Mouse (Mus musculus): ENCODE data around the gene Oaz2.
"Not testable (repeated sequence)": the region's sequence is repeated elsewhere in the genome, so short reads cannot be mapped to it uniquely, and the experiment has no call there.

Oaz2 gene

DNA sequence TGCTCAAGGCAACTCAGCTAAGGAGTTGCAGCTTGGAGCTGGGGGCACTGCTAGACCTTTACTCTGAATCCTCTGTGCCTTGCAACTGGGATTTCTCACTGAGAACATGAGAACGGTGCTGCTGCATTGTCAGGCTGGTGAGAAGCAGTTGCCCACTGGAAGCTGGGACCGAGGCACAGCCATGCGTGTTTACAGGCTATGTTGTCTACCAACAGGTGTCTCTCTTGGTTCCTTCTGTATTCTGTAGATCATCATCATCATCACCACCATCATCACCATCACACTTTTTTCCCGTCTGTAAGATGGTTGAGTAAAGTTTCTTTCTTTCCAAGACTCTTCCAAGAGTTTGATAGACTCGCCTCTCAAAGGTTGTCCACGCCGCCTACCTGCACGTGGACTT is at the start of gene Oaz2:
Gene Oaz2 (plus strand): TSS at position 301 of the 400 bp plus-strand sequence.
- no peak for DNase-seq (ENCODE audit: low spot score)

DNA sequence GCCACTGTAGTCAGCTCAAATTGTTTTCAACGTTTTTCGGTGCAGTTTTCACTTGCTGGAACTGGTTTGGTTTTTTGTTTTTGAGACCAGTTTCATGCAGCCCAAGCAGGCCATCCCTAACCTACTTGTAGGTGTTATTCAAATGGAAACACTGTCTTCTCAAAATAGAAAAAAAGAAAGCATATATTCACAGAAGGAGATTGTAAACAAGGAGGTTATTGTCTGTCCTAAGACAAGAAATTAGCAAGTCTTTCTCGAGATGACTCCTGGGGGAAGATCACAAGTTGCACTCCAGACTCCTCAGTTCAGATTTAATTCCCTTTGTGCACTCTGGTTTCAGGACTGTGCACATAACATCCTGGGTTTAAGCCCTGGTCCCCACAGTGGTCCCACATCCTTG is 48.5 kb upstream of the Oaz2 start:
- DNase-seq (ENCODE audit: low spot score), result no peak

DNA sequence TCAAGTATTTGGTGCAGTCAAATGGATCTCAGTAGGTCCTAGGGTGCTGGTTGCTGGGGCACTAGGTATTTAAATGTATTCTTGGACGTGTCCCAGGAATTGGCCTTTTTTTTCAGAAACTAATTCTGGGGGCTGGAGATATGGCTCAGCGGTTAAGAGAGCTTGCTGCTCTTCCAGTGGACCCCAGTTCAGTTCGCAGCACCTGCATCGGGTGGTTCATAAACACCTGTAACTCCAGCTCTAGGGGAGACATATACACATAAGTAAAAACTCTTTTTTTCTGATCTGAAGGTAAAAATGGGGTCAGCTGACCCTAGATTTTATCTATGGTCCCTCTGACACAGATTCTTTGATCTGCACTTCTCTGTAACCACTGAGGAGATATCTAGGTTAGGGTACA is 46.6 kb upstream of the Oaz2 start:
- DNase-seq (ENCODE audit: low spot score), result no peak

DNA sequence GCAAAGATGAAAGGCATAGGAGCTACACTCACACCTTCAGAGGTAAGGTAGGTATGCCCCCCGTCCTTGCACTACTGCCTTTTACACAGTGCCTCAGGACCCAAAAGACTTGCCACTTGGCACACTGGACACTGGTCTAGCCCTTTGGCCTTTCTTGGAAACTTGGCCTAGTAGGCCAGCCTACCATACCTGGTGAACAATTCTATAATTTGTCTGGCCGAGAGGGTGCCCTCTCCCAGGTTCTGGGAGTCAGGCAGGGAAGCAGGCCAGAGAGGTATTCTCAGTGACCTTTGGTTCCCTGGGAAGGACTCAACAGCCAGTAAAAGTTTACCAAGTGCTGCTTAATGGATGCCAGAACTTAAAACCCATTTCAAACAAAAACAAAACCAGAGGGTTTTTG is 46.1 kb upstream of the Oaz2 start:
- no peak for DNase-seq (ENCODE audit: low spot score)

DNA sequence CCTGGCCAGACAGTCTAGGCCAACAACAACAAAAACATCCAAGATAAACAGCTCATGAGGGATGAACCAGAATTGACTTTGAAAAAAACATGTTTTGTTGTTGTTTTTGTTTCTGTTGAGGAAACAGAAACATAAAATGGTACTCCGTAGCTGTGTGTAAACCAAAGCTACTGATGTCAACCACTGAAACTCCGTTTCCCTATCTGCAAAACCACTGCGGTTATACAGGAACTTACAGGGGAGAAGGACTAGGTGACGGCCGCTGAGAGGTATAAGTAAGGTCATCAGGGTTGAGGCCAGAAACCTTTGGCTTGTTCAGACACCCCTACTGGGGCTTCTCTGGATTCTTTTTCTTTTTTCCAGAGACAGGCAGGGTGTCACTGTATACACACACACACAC is 45.0 kb upstream of the Oaz2 start:
- DNase-seq (ENCODE audit: low spot score), result no peak

DNA sequence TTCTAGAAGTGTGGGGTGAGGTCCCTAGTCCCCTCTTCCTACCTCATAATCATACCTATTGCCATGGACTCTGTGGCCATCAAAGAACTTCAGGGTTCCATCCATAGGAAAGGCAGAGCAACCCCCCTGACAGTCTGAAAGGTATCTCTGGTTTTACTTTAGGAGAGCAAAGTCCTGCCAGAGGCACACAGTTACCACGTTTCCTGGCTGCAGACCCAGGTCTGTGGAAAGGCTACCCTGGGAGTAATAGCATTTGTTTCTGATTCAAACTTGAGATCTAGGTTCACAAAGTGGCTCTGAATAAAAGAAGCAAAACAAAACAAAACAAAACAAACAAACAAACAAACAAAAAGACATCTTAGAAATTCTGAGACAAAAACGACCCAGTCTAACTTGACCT is 43.5 kb upstream of the Oaz2 start:
- DNase-seq (ENCODE audit: low spot score), result no peak

DNA sequence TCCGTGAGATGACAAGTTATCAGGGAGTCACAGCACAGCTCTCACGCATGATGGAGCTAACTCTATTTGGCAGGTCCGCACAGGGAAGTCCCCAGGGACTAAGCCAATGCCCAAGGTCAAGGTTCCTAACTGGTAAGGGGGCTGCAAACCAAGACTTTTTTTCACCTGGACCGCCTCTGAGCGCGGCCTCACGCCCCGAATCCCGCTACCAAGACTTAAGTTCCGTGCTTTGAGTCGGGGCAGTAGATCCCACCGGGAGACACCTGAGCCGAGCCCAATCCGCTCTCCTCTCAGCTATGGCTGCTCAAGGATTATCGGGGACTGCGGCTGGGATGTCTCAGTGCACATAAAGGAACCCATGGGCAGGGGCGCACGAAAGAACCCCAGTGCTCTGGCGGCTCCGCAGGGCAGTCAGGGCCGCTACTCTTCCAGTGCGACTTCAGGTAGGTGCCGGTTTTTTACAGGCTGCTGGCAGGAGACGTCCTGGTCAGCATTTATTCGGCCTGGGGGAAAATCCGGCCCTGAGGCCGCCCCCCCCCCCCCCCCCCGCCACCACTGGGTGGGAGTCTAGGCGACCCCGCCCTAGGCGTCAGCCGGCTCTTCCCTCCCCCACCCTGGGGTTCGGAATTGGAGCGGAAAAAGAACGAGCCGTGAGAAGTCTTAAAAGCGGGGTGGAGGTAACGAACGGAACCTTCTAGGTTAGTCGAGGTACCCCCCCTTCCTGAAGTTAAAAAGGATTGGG is 38.6 kb upstream of the Oaz2 start, which contains the start of gene Rbpms2:
Gene Rbpms2 (plus strand): TSS at position 624 of the 742 bp plus-strand sequence.
- no peak for DNase-seq (ENCODE audit: low spot score)

DNA sequence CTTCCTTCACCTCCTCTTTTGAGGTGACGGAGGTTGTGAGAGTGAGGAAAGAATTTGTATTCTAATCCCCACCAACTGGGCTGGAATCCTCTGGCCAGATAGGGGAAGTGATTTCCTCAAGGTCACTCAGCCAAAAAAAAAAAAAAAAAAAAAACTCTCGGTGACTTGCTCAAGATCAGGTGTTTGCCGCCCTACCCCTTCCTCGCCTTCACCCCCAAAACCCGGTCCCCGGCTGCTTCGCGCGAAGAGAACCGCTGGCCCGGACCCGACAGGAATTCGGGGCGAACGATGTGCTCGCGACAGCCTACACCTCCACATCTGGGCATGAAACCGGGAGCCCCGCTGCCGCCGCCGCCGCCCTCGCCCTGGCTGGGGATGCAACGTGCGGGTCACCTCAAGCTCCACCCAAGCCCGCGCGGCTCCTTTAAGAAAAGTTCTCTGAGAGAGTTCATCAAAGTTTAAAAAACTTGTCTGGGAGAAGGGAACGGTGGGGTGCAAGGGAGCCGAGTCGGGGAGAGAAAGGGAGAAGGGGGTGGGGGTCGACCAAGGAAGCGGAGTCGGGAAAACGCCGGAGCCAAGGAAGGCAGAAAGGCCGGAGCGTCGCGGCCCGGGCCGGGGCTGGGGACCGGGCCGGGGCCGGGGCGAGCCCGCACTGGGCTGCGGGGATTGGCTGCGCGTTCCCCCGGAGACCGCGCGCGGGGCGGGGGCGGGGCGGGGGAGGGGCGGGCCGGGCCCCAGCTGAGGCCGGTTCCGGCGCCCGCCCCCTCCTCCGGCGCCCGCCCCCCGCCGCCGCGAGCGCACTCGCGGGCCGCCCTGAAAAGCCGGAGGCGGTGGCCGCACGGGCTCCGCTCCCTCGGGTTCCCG is 37.8 kb upstream of the Oaz2 start:
- no peak for DNase-seq (ENCODE audit: low spot score)

DNA sequence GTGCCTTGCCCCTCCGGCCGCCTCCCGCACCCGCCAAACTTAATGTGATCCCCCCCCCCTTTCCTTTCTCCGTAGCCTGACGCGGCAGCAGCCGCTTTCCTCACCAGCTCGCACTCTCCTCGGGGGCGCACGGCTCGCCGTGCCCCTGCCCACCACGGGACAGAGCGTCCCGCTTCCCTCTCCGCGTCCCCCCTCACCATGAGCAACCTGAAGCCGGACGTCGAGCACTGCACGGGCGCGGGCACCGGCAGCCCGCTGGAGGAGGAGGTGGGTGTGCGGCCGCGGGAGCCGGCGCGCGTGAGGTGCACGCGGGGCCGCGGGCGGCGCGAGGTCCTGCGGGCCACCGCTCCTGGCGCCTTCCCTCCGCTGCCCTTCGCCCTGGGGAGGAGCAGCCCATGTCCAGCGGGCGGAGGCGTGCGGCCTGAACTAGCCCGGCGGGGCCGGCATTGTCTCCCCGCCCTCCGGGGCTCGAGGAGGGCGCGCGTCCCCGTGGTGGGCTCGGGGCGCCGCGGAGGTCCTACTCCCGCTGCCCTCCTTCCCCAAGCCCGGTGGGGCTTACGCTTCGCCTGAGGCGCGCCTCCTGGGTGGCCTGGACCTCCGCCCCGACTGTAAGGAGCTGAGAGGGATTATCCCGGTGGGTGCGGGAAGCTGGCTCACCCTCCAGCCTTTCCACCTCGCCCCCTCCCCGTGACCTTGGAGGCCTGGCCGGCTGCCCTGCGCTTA is 37.0 kb upstream of the Oaz2 start:
- no peak for DNase-seq (ENCODE audit: low spot score)

DNA sequence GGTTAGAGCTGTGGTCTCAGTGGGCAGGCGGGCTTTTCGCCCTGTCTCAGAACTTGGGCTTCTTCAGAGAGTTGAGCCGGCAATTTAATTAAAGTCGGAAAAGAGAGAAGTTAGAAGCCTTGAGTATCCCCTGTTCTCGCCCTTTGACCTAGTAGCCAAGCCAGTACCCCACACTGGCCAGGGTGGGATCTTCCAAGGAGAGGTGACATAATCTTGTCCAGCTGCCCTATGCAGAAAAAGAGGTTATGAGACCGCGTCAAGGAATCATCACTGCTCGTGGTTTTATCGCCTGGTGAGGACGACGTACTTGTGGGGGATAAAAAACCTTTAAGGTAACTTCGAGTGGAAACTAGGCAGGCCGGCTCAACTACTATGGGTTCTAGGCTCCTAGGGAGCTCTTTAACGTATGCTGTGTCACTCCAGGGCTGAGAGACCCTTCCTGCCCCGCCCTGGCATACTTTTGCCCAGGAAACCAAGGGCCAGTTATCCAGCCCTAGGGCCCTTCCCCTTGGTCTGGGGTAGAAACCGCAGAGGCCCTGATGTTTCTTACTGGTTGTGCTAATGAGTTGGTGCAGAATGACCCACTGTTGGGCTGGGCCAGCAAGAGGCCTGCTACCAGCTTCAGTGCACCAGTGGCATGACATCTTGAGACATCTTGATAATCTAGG is 36.3 kb upstream of the Oaz2 start:
- no peak for DNase-seq (ENCODE audit: low spot score)

DNA sequence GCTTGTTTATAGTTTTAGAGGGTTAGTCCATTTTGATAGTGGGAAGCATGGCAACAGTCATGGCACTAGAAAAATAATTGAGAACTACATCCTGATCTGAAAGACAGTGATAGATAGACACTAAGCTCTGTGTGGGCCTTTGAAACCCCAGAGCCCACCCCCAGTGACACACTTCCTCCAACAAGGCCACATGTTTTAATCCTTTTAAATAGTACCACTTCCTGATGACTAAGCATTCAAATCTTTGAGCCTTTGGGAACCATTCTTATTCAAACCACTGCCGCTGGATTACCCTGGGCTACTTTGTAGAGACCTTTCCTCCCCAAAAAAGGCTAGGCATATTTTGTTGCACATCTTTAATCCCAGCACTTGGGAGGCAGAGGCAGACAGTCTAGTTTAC is 32.0 kb upstream of the Oaz2 start:
- DNase-seq (ENCODE audit: low spot score), result no peak

DNA sequence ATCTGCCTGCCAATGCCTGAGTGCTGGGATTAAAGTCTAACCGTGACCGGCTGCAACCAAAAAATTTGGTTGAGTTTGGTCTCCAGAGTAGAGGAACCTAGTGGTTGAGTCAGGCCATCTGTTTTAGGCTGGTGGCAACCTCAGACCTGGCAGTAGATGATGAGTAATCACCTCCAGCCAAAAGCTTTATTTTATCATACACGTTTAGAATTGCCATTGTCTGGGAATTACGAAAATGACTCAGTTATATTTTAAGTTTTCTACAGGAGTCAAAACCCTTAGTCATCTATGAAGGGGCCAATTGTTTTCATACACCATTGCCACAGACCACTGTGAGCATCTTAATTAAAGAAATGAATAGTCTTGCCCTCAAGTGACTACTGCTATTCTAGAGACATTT is 30.9 kb upstream of the Oaz2 start:
- no peak for DNase-seq (ENCODE audit: low spot score)

DNA sequence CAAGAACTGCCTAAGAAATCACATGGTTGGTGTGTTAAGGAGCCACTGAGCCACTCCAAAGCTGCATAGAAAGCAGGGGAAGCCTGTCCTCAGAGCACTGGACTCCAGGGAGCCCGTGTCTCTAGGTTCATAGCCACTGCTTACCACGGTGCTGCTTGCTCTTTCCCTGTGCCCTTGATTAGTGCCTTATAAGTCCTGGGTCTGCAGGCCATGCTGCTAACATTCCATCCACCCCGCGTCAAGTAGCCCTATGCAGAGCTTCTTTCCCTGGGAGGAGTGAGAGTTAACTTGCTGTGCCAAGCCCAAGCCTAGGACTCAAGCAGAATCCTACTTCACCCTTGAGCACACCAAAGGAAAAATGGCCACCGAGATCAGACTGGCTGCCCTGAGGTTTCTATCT is 28.7 kb upstream of the Oaz2 start:
- no peak for DNase-seq (ENCODE audit: low spot score)

DNA sequence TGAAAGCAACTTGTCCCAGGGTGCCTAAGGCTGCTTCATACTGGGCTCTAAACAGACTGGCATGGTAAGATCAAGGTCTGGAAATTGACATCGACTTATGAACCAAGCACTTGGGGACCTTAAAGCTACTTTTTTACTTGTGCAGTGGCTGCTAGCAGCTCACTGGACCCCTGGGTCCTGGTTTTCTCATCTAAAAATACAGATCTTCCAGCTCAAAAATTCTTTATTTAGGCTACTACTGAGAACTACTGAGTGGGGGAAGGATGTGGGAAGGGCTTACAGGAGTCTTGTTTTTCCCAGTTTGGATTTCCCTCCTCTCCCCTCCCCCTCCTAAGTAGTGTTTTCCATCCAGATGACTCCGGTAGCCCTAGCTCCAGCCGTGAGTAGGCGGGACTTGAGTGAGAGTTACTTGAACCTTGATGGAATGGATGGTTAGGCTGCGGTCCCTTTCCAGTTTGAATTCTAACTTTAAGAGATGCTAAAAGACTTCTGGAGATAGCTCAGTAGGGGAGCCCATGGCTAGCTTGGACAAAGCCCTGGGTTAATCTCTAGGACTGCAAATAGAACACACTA is 26.9 kb upstream of the Oaz2 start:
- no peak for DNase-seq (ENCODE audit: low spot score)

DNA sequence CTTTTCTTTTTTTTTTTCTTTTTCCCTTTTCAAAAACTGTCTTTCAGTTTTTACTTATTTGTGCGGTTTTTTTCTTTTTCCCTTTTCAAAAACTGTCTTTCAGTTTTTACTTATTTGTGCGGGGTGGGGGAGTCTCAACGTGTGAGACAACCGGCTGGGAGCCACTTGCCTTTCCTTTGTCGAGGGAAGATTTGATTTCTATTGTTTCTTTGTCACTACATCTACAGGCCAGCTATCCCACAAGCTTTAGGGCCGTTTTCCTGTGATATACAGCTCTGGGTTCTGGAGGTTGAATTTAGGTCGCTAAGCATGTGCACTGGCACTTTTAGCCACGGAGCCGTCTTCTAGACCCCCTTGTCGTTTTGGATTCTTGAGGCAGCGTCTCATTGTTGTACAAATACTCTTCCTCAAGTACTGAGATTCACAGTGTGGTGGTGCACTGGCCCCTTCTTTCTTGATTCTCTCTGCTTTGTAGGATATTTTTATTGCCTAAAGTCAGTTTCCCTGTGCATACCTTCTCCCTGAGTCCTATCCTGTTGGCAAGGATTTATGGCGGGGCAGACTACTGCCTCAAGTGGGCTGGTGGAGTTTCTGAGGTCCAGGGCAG is 26.3 kb upstream of the Oaz2 start:
- no peak for DNase-seq (ENCODE audit: low spot score)

DNA sequence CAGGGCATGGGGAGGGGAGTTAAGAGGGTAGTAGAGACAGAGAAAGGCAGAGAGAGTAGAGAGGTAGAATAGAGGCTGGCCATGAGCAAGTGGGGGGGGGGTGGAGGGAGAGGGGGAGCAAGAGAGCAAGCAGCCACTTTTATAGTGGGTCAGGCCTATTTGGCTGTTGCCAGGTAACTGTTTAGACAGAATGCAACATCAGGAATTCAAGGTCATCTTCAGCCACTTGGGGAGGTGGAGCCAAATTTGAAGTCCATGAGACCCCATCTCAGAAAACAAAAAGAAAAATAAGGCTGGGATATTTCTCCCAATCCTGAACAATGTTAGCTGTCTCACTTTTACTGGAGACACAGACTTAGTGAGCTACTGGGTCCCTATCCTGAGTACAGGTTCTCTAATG is 25.3 kb upstream of the Oaz2 start:
- no peak for DNase-seq (ENCODE audit: low spot score)

DNA sequence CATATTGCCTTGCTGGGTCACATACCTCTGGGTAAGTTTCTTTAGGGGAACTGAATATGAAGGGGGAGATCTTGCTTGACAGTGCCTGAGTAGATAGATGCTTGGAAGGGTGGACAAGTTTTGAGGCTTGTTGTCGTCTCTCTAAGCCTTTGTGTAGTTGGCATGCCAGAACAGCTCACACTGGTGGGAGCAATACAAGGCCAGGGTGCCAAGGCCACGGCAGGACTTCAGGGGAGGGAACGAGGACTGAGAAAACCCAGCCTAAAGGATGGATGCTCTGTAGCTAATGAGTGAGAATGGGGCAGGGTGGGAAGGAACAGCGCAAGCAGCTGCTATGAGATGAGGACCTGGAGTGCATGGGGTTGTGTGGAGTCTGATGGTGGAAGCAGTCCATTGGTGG is 22.8 kb upstream of the Oaz2 start:
- no peak for DNase-seq (ENCODE audit: low spot score)

DNA sequence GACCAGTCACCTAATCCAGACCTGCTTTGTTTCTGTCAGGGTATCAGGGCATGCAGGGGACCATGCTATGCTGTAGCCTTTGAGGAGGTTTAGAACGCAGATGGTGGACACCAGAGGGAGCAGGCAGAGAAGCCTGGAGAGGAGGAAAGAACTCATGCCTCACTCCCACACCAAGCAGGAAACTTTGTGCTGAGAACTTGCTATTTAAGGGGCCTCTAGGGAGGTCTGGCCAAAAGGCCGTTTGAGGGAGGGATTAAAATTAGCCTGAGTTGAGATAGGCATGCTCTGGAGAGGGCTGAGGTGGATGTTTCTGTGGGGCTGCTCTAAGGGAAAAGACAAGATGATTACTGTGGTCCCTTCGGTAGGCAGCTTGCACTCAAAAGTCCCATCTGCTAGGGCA is 21.8 kb upstream of the Oaz2 start:
- no peak for DNase-seq (ENCODE audit: low spot score)

DNA sequence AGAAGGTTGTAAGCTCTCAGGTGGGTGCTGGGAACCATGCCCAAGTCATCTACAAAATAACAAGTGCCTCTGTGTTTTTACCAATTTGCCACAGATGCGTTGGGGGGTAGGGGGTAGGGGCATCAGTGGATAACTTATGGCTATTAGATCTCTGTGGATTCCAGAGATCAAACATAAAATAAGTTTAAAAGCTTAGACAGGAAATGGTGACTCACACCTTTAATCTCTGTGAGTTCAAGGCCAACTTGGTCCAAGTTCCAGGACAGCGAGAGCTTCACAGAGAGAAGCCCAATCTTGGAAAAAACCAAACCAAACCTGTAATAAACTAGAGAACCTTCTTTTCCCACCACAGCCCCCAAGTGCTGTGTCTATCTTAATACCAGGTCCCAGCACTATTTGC is 21.0 kb upstream of the Oaz2 start:
- DNase-seq (ENCODE audit: low spot score), result no peak

DNA sequence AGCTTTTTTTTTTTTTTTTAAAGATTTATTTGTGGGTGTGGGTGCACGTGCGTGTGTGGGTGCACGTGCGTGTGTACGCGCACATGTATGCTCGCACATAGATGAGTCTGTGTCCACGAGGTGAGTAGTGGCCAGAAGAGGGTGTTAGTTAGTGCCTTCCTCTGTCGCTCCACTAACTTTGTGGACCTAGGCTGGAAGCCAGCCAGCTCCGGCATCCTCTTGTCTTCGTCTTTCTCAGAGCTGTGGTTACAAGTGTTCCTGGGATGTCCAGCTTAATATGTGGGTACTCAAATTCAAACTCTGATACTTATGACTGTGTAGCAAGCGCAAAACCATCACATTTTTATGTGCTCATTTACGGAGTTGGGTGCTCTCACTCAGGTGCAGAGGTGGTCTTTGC is 19.1 kb upstream of the Oaz2 start:
- DNase-seq (ENCODE audit: low spot score), result no peak

DNA sequence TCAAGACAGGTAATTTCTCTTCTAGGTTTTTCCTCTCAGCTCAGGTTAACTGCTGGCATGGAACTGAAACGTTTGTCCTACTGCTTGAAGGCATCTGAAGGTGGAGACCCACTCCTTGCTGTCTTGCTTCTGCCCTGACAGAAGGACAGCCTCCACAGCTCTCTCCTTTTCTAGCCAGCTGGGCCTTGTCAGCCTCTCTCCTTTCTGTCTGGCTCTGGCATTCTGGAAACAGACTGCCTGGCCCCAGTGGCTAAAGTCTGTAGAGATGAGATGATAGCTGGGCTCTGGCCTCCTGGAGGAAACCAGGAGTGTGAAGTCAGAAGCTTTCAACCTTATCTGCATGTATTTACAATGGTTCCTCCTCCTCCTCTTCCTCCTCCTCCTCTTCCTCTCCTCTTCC is 17.8 kb upstream of the Oaz2 start:
- no peak for DNase-seq (ENCODE audit: low spot score)

DNA sequence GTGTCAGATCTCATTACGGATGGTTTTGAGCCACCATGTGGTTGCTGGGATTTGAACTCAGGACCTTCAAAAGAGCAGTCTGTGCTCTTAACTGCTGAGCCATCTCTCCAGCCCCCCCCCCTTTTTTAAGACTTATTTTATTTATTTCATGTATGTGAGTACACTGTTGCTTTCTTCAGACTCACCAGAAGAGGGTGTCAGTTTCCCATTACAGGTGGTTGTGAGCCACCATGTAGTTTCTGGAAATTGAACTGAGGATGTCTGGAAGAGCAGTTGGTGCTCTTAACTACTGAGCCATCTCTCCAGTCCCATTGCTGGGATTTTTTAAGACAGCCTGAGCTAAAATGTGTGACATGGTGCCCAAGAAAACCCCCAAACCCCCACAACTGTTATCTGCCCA is 15.8 kb upstream of the Oaz2 start:
- not testable (repeated sequence) for DNase-seq (ENCODE audit: low spot score)

All from adipocyte (in vitro differentiated cells).